Mouse (Mus musculus): Measurements from ENCODE around the gene Cfap73. TPM values are rescaled to one million over a fixed set of nuclear protein-coding genes. Genes with fewer than 3 reads are reported as not detected.

Cfap73 gene
- polyA plus RNA-seq, 1 experiment from 2014 or later: not detected

- WGBS: 3% methylated on average over 21 of the region's 21 CpGs
- H3K4me1 ChIP-seq (ENCODE audit: control insufficient read depth, insufficient read depth, low read length): peaks cover 7% of the 10 kb centered on the region; the same call in 1 of the 2 replicates
- no peaks in the 10 kb centered on the region for H3K36me3 ChIP-seq (ENCODE audit: control insufficient read depth, insufficient read depth, low read length)
- H3K9me3 ChIP-seq (ENCODE audit: control insufficient read depth, low read length): no peaks in the 10 kb centered on the region
- peak overlapping the region; percentile 18 for H3K4me3 ChIP-seq (replicated peaks; ENCODE audit: low read depth, low read length)
- H3K27ac ChIP-seq (replicated peaks; ENCODE audit: low read depth, low read length): no peak overlapping the region
- no peak for ATAC-seq (ENCODE audit: low FRiP score, low TSS enrichment)
- peak overlapping the region; percentile 44 for H3K4me2 ChIP-seq (ENCODE audit: low read length)
- H3K9ac ChIP-seq (replicated peaks; ENCODE audit: low read length): no peak overlapping the region
- peak; percentile 37 for DNase-seq
- peaks cover 28% of the 10 kb centered on the region for H3K27me3 ChIP-seq (ENCODE audit: control insufficient read depth, insufficient read depth, low read length)
These were observed 15.4 kb upstream of the Cfap73 start for GRCm38 (mm10) chr5:120649374-120649933.

GRCm38 (mm10) chr5:120648569-120649373, 14.7 kb upstream of the Cfap73 start, which contains the start of gene Rasal1:
Gene Rasal1, plus strand, starts transcription at chr5:120648812.
- Histone ChIP-seq H3K27me3 (ENCODE audit: control insufficient read depth, insufficient read depth, low read length) (peaks cover 28% of the 10 kb centered on the region), H3K9ac (replicated peaks; ENCODE audit: low read length) (no peak within 1 kb of the TSS; the same call in 1 of the 2 replicates), H3K4me2 (ENCODE audit: low read length) (peak within 1 kb of the TSS; percentile 44), H3K4me1 (ENCODE audit: control insufficient read depth, insufficient read depth, low read length) (peaks cover 7% of the 10 kb centered on the region; the same call in 1 of the 2 replicates), H3K36me3 (ENCODE audit: control insufficient read depth, insufficient read depth, low read length) (no peaks in the 10 kb centered on the region), H3K4me3 (replicated peaks; ENCODE audit: low read depth, low read length) (peak within 1 kb of the TSS; percentile 18), H3K27ac (replicated peaks; ENCODE audit: low read depth, low read length) (no peak within 1 kb of the TSS), H3K9me3 (ENCODE audit: control insufficient read depth, low read length) (no peaks in the 10 kb centered on the region)
- WGBS: 1% methylated on average over 52 of the region's 53 CpGs
- DNase-seq: peak; percentile 58
- ATAC-seq (ENCODE audit: low FRiP score, low TSS enrichment): no peak

GRCm38 (mm10) chr5:120647814-120648491, 13.9 kb upstream of the Cfap73 start:
- no peak overlapping the region for H3K4me2 ChIP-seq (ENCODE audit: low read length)
- no peaks in the 10 kb centered on the region for H3K9me3 ChIP-seq (ENCODE audit: control insufficient read depth, low read length)
- H3K27me3 ChIP-seq (ENCODE audit: control insufficient read depth, insufficient read depth, low read length): peaks cover 28% of the 10 kb centered on the region
- 42% methylated on average over 12 of the region's 12 CpGs for WGBS
- no peak overlapping the region for H3K27ac ChIP-seq (replicated peaks; ENCODE audit: low read depth, low read length)
- no peak overlapping the region for H3K4me3 ChIP-seq (replicated peaks; ENCODE audit: low read depth, low read length)
- no peak for DNase-seq
- peaks cover 7% of the 10 kb centered on the region; the same call in 1 of the 2 replicates for H3K4me1 ChIP-seq (ENCODE audit: control insufficient read depth, insufficient read depth, low read length)
- no peak for ATAC-seq (ENCODE audit: low FRiP score, low TSS enrichment)
- no peaks in the 10 kb centered on the region for H3K36me3 ChIP-seq (ENCODE audit: control insufficient read depth, insufficient read depth, low read length)
- no peak overlapping the region for H3K9ac ChIP-seq (replicated peaks; ENCODE audit: low read length)

GRCm38 (mm10) chr5:120647361-120647760, 13.3 kb upstream of the Cfap73 start:
- WGBS: 80% methylated on average over 4 of the region's 4 CpGs
- H3K9ac ChIP-seq (replicated peaks; ENCODE audit: low read length): no peak overlapping the region
- no peak overlapping the region for H3K4me2 ChIP-seq (ENCODE audit: low read length)
- H3K4me1 ChIP-seq (ENCODE audit: control insufficient read depth, insufficient read depth, low read length): peaks cover 7% of the 10 kb centered on the region; the same call in 1 of the 2 replicates
- H3K27ac ChIP-seq (replicated peaks; ENCODE audit: low read depth, low read length): no peak overlapping the region
- DNase-seq (no peak), ATAC-seq (ENCODE audit: low FRiP score, low TSS enrichment) (no peak)
- peaks cover 28% of the 10 kb centered on the region for H3K27me3 ChIP-seq (ENCODE audit: control insufficient read depth, insufficient read depth, low read length)
- no peaks in the 10 kb centered on the region for H3K36me3 ChIP-seq (ENCODE audit: control insufficient read depth, insufficient read depth, low read length)
- no peaks in the 10 kb centered on the region for H3K9me3 ChIP-seq (ENCODE audit: control insufficient read depth, low read length)
- no peak overlapping the region for H3K4me3 ChIP-seq (replicated peaks; ENCODE audit: low read depth, low read length)

- H3K9me3 ChIP-seq (ENCODE audit: control insufficient read depth, low read length): no peaks in the 10 kb centered on the region
- DNase-seq (no peak), ATAC-seq (ENCODE audit: low FRiP score, low TSS enrichment) (no peak)
- WGBS: 59% methylated on average over 6 of the region's 6 CpGs
- H3K27ac ChIP-seq (replicated peaks; ENCODE audit: low read depth, low read length): no peak overlapping the region
- H3K4me2 ChIP-seq (ENCODE audit: low read length): no peak overlapping the region
- no peak overlapping the region for H3K9ac ChIP-seq (replicated peaks; ENCODE audit: low read length)
- H3K4me1 ChIP-seq (ENCODE audit: control insufficient read depth, insufficient read depth, low read length): peaks cover 7% of the 10 kb centered on the region; the same call in 1 of the 2 replicates
- no peaks in the 10 kb centered on the region for H3K36me3 ChIP-seq (ENCODE audit: control insufficient read depth, insufficient read depth, low read length)
- no peak overlapping the region for H3K4me3 ChIP-seq (replicated peaks; ENCODE audit: low read depth, low read length)
- H3K27me3 ChIP-seq (ENCODE audit: control insufficient read depth, insufficient read depth, low read length): peaks cover 28% of the 10 kb centered on the region
These were observed 11.8 kb upstream of the Cfap73 start for GRCm38 (mm10) chr5:120645851-120646250.

- H3K27ac ChIP-seq (replicated peaks; ENCODE audit: low read depth, low read length): no peak overlapping the region
- peaks cover 7% of the 10 kb centered on the region; the same call in 1 of the 2 replicates for H3K4me1 ChIP-seq (ENCODE audit: control insufficient read depth, insufficient read depth, low read length)
- H3K27me3 ChIP-seq (ENCODE audit: control insufficient read depth, insufficient read depth, low read length): peaks cover 18% of the 10 kb centered on the region
- DNase-seq (no peak), ATAC-seq (ENCODE audit: low FRiP score, low TSS enrichment) (no peak)
- H3K4me2 ChIP-seq (ENCODE audit: low read length): no peak overlapping the region
- H3K4me3 ChIP-seq (replicated peaks; ENCODE audit: low read depth, low read length): no peak overlapping the region
- no peaks in the 10 kb centered on the region for H3K9me3 ChIP-seq (ENCODE audit: control insufficient read depth, low read length)
- no peaks in the 10 kb centered on the region for H3K36me3 ChIP-seq (ENCODE audit: control insufficient read depth, insufficient read depth, low read length)
- H3K9ac ChIP-seq (replicated peaks; ENCODE audit: low read length): no peak overlapping the region
- WGBS: 87% methylated on average over 3 of the region's 3 CpGs
These were observed 10.2 kb upstream of the Cfap73 start for GRCm38 (mm10) chr5:120644227-120644626.

- H3K9me3 ChIP-seq (ENCODE audit: control insufficient read depth, low read length): no peaks in the 10 kb centered on the region
- peaks cover 11% of the 10 kb centered on the region; the same call in 1 of the 2 replicates for H3K27me3 ChIP-seq (ENCODE audit: control insufficient read depth, insufficient read depth, low read length)
- WGBS: 75% methylated on average over 14 of the region's 14 CpGs
- no peaks in the 10 kb centered on the region for H3K36me3 ChIP-seq (ENCODE audit: control insufficient read depth, insufficient read depth, low read length)
- no peak overlapping the region for H3K27ac ChIP-seq (replicated peaks; ENCODE audit: low read depth, low read length)
- ATAC-seq (ENCODE audit: low FRiP score, low TSS enrichment) (no peak), DNase-seq (no peak)
- H3K9ac ChIP-seq (replicated peaks; ENCODE audit: low read length): no peak overlapping the region
- H3K4me2 ChIP-seq (ENCODE audit: low read length): no peak overlapping the region
- H3K4me3 ChIP-seq (replicated peaks; ENCODE audit: low read depth, low read length): no peak overlapping the region
- peaks cover under 1% of the 10 kb centered on the region; the same call in 1 of the 2 replicates for H3K4me1 ChIP-seq (ENCODE audit: control insufficient read depth, insufficient read depth, low read length)
These were observed 9.5 kb upstream of the Cfap73 start for GRCm38 (mm10) chr5:120643365-120644085.

GRCm38 (mm10) chr5:120640094-120640493, 6.1 kb upstream of the Cfap73 start:
- Histone ChIP-seq H3K4me2 (ENCODE audit: low read length) (no peak overlapping the region), H3K36me3 (ENCODE audit: control insufficient read depth, insufficient read depth, low read length) (no peaks in the 10 kb centered on the region), H3K27ac (replicated peaks; ENCODE audit: low read depth, low read length) (no peak overlapping the region), H3K9me3 (ENCODE audit: control insufficient read depth, low read length) (no peaks in the 10 kb centered on the region), H3K4me3 (replicated peaks; ENCODE audit: low read depth, low read length) (no peak overlapping the region), H3K4me1 (ENCODE audit: control insufficient read depth, insufficient read depth, low read length) (no peaks in the 10 kb centered on the region), H3K27me3 (ENCODE audit: control insufficient read depth, insufficient read depth, low read length) (no peaks in the 10 kb centered on the region), H3K9ac (replicated peaks; ENCODE audit: low read length) (no peak overlapping the region)
- ATAC-seq (ENCODE audit: low FRiP score, low TSS enrichment): no peak
- 92% methylated on average over 7 of the region's 7 CpGs for WGBS
- no peak for DNase-seq
